Mouse (Mus musculus) olfactory bulb, adult 2 months (tissue): ENCODE data around the gene Sytl5.

Experiments used
- CTCF ChIP-seq: fragments of 200-500 bp; IDR thresholded peaks from 2 replicates; pipeline ENCODE4 v1.5.1; 2012; ENCODE audit warnings: low read depth, mild to moderate bottlenecking, low read length, moderate library complexity; ENCODE audit not compliant: insufficient read depth
- POLR2A ChIP-seq: fragments of 200-500 bp; IDR thresholded peaks from 2 replicates; pipeline ENCODE4 v1.6.1; 2012; ENCODE audit warnings: mild to moderate bottlenecking, low read depth, low read length, moderate library complexity; ENCODE audit not compliant: insufficient read depth

DNA sequence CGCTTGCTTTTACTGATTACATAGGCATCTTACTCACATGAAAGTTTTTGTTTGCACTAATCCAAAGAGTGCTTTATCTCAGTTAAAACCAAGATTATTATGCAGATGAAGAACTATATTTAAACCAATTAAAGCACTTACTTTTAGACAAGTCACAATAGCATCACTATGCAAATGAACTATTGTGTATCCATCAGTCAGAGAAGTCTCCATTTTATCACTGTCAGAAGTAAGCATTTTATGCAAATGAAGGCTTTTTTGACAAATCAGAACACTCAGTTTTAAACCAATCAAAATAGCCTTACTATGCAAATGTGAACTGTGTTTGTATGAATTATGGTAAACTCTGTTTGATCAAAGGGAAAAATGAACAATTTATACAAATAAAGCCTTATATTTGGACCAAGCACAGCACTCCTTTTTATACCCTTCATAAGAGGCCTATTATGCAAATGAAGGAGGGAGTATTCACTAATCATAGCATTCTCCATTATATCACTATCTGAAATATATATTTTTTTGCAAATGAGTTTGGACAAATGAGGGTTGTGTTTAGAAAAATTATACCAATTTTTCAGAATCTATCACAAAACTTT is 122.4 kb downstream of the Sytl5 start:
- no peak for TF ChIP-seq CTCF
- no peak for TF ChIP-seq POLR2A
